Mouse (Mus musculus): Measurements from ENCODE around the gene Zfp445. TPM values are rescaled to one million over a fixed set of nuclear protein-coding genes. Genes with fewer than 3 reads are reported as not detected.

Gene Zfp445
- total RNA-seq (2023), result 10 to 100 TPM; 84.5 to 96.6 TPM

GRCm38 (mm10) chr9:122865697-122866166 lies at the start of gene Zfp445:
Gene Zfp445, minus strand, starts transcription at chr9:122866006.

DNA sequence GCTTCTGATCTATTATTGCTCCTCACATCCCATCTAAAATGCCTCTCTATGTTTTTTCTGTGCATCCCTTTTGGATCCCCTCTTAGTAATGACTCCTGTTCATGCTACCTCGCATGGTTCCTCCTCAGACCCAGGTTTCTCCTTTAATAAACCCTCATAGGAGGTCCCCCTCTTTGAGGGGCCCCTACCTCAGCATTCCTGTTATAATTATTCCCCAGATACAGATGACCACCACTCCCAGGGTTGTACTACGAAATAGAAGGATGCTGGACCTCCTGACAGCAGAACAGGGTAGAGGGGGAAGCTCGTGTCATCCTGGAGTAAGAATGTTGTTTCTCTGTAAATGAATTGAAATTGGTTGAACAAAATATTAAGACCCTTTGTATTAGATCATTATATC lies 19.6 kb upstream of the Zfp445 start, which contains the start of gene Zkscan7:
TSS of gene Zkscan7 (plus strand) at position 301 of the 400 bp plus-strand sequence.

DNA sequence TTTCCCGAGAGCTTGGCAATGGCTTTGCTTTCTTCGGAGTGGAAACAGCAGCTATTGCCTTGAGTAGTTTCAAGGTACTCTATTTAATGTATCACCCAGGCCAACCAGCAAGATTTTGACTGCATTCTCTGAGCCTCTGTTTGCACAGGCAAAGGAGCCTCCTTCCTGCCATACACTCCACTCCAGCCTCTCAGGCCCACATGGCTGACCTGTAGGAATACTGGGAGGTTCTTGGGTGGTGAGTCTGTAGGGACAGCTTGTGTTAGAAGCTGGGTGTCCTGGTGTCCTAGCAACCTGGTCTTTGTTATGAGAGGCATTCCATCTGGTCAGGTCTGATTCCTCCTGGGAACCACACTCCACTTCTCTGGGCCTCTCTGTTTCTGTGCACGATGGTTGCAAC lies 22.0 kb downstream of the Zfp445 start, which contains the start of gene Gm35549:
TSS of gene Gm35549 (minus strand) at position 276 of the 400 bp plus-strand sequence.

DNA sequence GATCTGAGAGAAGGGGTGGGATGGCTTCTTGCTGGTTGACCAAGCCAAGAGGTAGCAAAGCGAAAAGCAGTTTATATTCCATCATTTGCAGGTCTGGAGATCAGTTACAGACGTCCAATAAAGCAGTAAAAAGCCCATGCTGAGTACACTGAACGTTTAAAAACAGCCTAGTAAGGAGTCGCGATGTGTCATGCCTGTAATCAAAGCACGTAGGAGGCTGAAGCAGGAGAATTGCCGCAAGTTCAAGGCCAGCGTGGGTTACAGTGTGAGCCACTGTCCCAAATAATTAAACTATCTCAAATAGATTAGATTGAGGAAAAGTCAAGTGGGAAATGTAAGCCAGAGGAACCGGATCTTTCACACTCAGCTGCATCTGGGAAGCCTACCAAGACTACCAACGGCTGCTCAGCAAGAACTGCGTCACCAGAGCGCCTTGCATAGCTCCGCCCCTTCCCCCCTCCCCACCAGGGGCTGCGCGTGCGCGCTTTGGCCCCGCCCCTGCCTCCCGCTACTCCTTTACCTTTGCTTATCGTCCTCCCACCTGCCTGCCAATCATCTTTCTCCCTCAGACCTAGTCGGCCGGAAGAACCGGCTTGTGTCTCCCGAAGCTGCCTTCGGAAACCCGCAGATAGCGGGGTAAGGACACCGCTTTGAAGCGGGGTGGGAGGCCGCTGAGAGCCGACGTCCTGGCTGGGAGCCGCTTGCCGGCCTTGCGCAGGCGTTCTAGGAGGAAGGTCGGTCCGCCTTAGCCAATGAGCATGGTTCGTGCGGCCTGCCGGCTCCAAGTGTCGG lies 60.6 kb downstream of the Zfp445 start, which contains the start of gene Tcaim:
TSS of gene Tcaim (plus strand) at position 487 of the 792 bp plus-strand sequence.

Other genes starting within 250 kb of the Zfp445 start
- gene Topaz1, start 118.7 kb downstream of the Zfp445 start, total RNA-seq (2023), result not detected
- 1 to 10 TPM; 5.6 to 6.2 TPM for gene Tcaim, start 60.5 kb downstream of the Zfp445 start, total RNA-seq (2023)
- gene Gm35549, start 22.0 kb downstream of the Zfp445 start, total RNA-seq (2023), result not detected
- 1 to 10 TPM; 1.6 to 2.3 TPM for gene Zkscan7, start 19.7 kb upstream of the Zfp445 start, total RNA-seq (2023)
- gene Zfp105, start 57.1 kb upstream of the Zfp445 start, total RNA-seq (2023), result 1 to 10 TPM in 1 of 2 experiments, under 1 TPM in 1; 0.67 to 1.3 TPM
- gene 1110059G10Rik, start 85.0 kb upstream of the Zfp445 start, total RNA-seq (2023), result 10 to 100 TPM; 28.4 to 38.9 TPM
- 1 to 10 TPM; 2.9 to 3.4 TPM for gene Kif15, start 85.0 kb upstream of the Zfp445 start, total RNA-seq (2023)
- 1 to 10 TPM; 4.9 to 5.1 TPM for gene Tmem42, start 155.3 kb upstream of the Zfp445 start, total RNA-seq (2023)
- gene Tgm4, start 168.7 kb upstream of the Zfp445 start, total RNA-seq (2023), result not detected
- 10 to 100 TPM; 59.5 to 60.3 TPM for gene Zdhhc3, start 247.2 kb upstream of the Zfp445 start, total RNA-seq (2023)
- 10 to 100 TPM; 27.8 to 30.9 TPM for gene Exosc7, start 247.2 kb upstream of the Zfp445 start, total RNA-seq (2023)